Mouse (Mus musculus) E14TG2a.4 (cell line): ENCODE measurements around the gene Olfr951.

Experiments used
- H3K27me3 ChIP-seq: 2 replicates; pipeline ENCODE4 v1.6.1; 2014; ENCODE audit warnings: low read length, control low read depth; ENCODE audit not compliant: insufficient read depth
- H3K36me3 ChIP-seq: 2 replicates; pipeline ENCODE4 v1.6.1; 2014; ENCODE audit warnings: low read length, control low read depth; ENCODE audit not compliant: insufficient read depth
- H3K4me1 ChIP-seq: replicated peaks from 2 replicates; pipeline ENCODE4 v1.6.1; 2014; ENCODE audit warnings: low read depth, low read length, control low read depth
- H3K4me3 ChIP-seq: replicated peaks from 2 replicates; pipeline ENCODE4 v1.5.1; 2014; ENCODE audit warnings: mild to moderate bottlenecking, low read length
- H3K9me3 ChIP-seq: 2 replicates; pipeline ENCODE4 v1.6.1; 2014; ENCODE audit warnings: low read length, control low read depth
- CTCF ChIP-seq: conservative IDR thresholded peaks from 2 replicates; pipeline ENCODE4 v1.5.1; 2014; ENCODE audit warnings: low read length
- NANOG ChIP-seq: IDR thresholded peaks from 2 replicates; pipeline ENCODE4 v1.6.1; 2014; ENCODE audit warnings: borderline replicate concordance, low read length, mixed read lengths
- POU5F1 ChIP-seq: IDR thresholded peaks from 2 replicates; pipeline ENCODE4 v1.6.1; 2014; ENCODE audit warnings: low read length, borderline replicate concordance

The Olfr951 gene

GRCm38 (mm10) chr9:39387110-39387509 lies at the start of gene Olfr951:
Olfr951 (plus strand) TSS chr9:39387410.
- H3K4me3 ChIP-seq, result no peak within 1 kb of the TSS
- TF ChIP-seq POU5F1 (no peak), CTCF (no peak), NANOG (no peak)
- H3K36me3 ChIP-seq, result no peaks in the 10 kb centered on the region
- no peaks in the 10 kb centered on the region for H3K4me1 ChIP-seq
- H3K27me3 ChIP-seq, result no peaks in the 10 kb centered on the region
- H3K9me3 ChIP-seq, result no peaks in the 10 kb centered on the region

GRCm38 (mm10) chr9:39427048-39427447 lies 39.8 kb downstream of the Olfr951 start, which contains the start of gene Olfr952:
Olfr952 (minus strand) TSS chr9:39427148.
- H3K36me3 ChIP-seq, result no peaks in the 10 kb centered on the region
- no peak for TF ChIP-seq POU5F1
- no peak for TF ChIP-seq NANOG
- no peak for TF ChIP-seq CTCF
- no peak within 1 kb of the TSS for H3K4me3 ChIP-seq
- H3K27me3 ChIP-seq, result no peaks in the 10 kb centered on the region
- H3K4me1 ChIP-seq, result no peaks in the 10 kb centered on the region
- H3K9me3 ChIP-seq, result no peaks in the 10 kb centered on the region
